Mouse (Mus musculus): ENCODE measurements around the gene Cd68.

GRCm38 (mm10) chr11:69685526-69686148 is 19.7 kb upstream of the Cd68 start, which contains the start of gene Tnfsf13:
- TF ChIP-seq USF1 (IDR thresholded peaks at IDR 0.05; ENCODE audit: low read depth, low read length) (no peak), MAX (IDR thresholded peaks at IDR 0.05; ENCODE audit: low read length) (no peak), TCF12 (IDR thresholded peaks at IDR 0.05; ENCODE audit: low read depth, low read length) (no peak), CTCF (conservative IDR thresholded peaks at IDR 0.05 in 1 of 2, IDR thresholded peaks at IDR 0.05 in 1 of 2; ENCODE audit: low read depth in 2 of 2, low read length in 2 of 2) (no peak), GABPA (IDR thresholded peaks at IDR 0.05; ENCODE audit: insufficient replicate concordance, low read depth, low read length) (no peak), BHLHE40 (IDR thresholded peaks at IDR 0.05; ENCODE audit: low read depth, low read length) (no peak), MEF2A (IDR thresholded peaks at IDR 0.05; ENCODE audit: borderline replicate concordance, low read depth, low read length) (no peak), EP300 (IDR thresholded peaks at IDR 0.05; ENCODE audit: low read length) (no peak), SMC3 (IDR thresholded peaks at IDR 0.05; ENCODE audit: low read depth, low read length) (no peak), PAX5 (IDR thresholded peaks at IDR 0.05; ENCODE audit: low read length) (no peak), POLR2A (IDR thresholded peaks at IDR 0.05; ENCODE audit: low read depth, low read length) (no peak)

Measured in CH12.LX (cell line).